Comparison of ENCODE assay signal across 19 mouse cellular contexts in genomic region chr15:95422226-95422950, GRCm38 (mm10).
A peak's percentile ranks its signal among the peaks of the same experiment; 100 is the strongest.
DNase-seq lines count a peak whose midpoint lies in the region; ATAC-seq and TF ChIP-seq lines count a peak whose summit lies in the region.
"Had no signal": no experiment of that assay in that cellular context is flagged by ENCODE, and none has a peak within 500 bp of the region (broad histone marks: within the 10 kb centered on the region; RNA-seq: fewer than 3 reads in every experiment).

No protein-coding gene starts in this region.

- H3K4me3 ChIP-seq in layer of hippocampus, adult 2 months: no peak overlapping the region
- no peak overlapping the region for H3K4me3 ChIP-seq in forebrain, embryonic 15.5 days
- H3K4me3 ChIP-seq: left cerebral cortex, adult 2 months; liver, embryonic 13.5 days had no signal

- H3K27ac ChIP-seq in layer of hippocampus, adult 2 months: peak overlapping the region; percentile 65
- H3K27ac ChIP-seq in forebrain, embryonic 15.5 days (replicated peaks): 0 out of 2 replicates have a peak overlapping the region, but pooled peaks have one; percentile 17
- H3K27ac ChIP-seq: left cerebral cortex, adult 2 months; liver, embryonic 13.5 days; stomach, postnatal 0 days had no signal

- no peak for TF ChIP-seq CTCF in layer of hippocampus, adult 2 months (conservative IDR thresholded peaks at IDR 0.05)

- no peaks in the 10 kb centered on the region for H3K9me3 ChIP-seq in forebrain, embryonic 15.5 days
- H3K9me3 ChIP-seq: liver, embryonic 13.5 days had no signal

- DNase-seq in embryo, embryonic 10 days (ENCODE audit: low spot score): peak; percentile 28
- no peak for DNase-seq in embryo, embryonic 9.5 days (ENCODE audit: extremely low spot score)
- no peak for DNase-seq in layer of hippocampus, adult 2 months (ENCODE audit: low spot score in 2 of 2)
- DNase-seq in layer of hippocampus, adult 9-10 months (ENCODE audit: low spot score): no peak
- peak; percentile 36 for DNase-seq in embryo, embryonic 10.5 days (ENCODE audit: low spot score)
- DNase-seq in frontal cortex, postnatal 36 days (ENCODE audit: low spot score in 2 of 2): no peak
- DNase-seq: cerebellum, adult 18-20 months; cerebellum, postnatal 14 days; kidney, adult 11 months; kidney, postnatal 4 days; liver, embryonic 13.5 days; lung, embryonic 14.5 days; right cerebral cortex, postnatal 14 days; thymus, adult 2 months; thymus, postnatal 4 days had no signal

- peaks cover 20% of the 10 kb centered on the region for H3K4me1 ChIP-seq in forebrain, embryonic 15.5 days
- H3K4me1 ChIP-seq: liver, embryonic 13.5 days had no signal

- 14% methylated on average over 15 of the region's 15 CpGs for WGBS in forebrain, embryonic 15.5 days

- H3K36me3 ChIP-seq in forebrain, embryonic 15.5 days: peaks cover 11% of the 10 kb centered on the region
- H3K36me3 ChIP-seq: liver, embryonic 13.5 days had no signal

- ATAC-seq in forebrain, embryonic 15.5 days (replicated peaks): 0 out of 2 replicates have a peak, but pooled peaks have one; percentile 43
- no peak for ATAC-seq in CD4-positive, CD25-positive, alpha-beta regulatory T cell, adult 4 months

- H3K27me3 ChIP-seq in forebrain, embryonic 15.5 days: no peaks in the 10 kb centered on the region
- H3K27me3 ChIP-seq: liver, embryonic 13.5 days had no signal

- H3K9ac ChIP-seq in forebrain, embryonic 15.5 days (replicated peaks): no peak overlapping the region
- H3K9ac ChIP-seq: liver, embryonic 13.5 days; lung, embryonic 14.5 days had no signal

- H3K4me2 ChIP-seq in forebrain, embryonic 15.5 days (replicated peaks): no peak overlapping the region
- H3K4me2 ChIP-seq: liver, embryonic 13.5 days; lung, embryonic 14.5 days had no signal

Comparison
In these comparisons a context has a peak if more than half of its experiments do, and no peak if none do; other contexts are left out.
1. DNase-seq: peak in embryo, embryonic 10 days (single experiment) and embryo, embryonic 10.5 days (single experiment); none in embryo, embryonic 9.5 days (single experiment), layer of hippocampus, adult 2 months (0 of 2), layer of hippocampus, adult 9-10 months (single experiment) and frontal cortex, postnatal 36 days (0 of 2).